Mouse (Mus musculus) liver, adult 2 months (tissue): ENCODE measurements at regions not wholly inside any gene's neighbourhood (a gene's known extent, or its start where the extent isn't known, plus 50 kb on each side); places are given as distances from the start of the nearest gene placed in this dataset.

Source experiments
- DNase-seq: peaks from one replicate; pipeline ENCODE4 v3.0.0-alpha.2; 2011; ENCODE audit warnings: low read depth, low spot score; ENCODE audit errors: extremely low read depth
- H3K27ac ChIP-seq: fragments of 200-500 bp; replicated peaks from 2 replicates; pipeline ENCODE4 v1.5.1; 2012; ENCODE audit warnings: low read depth, mild to moderate bottlenecking, control low read depth, inconsistent platforms, low read length; ENCODE audit not compliant: insufficient read depth
- H3K27me3 ChIP-seq: fragments of 200-500 bp; 2 replicates; pipeline ENCODE4 v1.6.1; 2012; ENCODE audit warnings: mild to moderate bottlenecking, moderate library complexity, low read length, inconsistent platforms; ENCODE audit not compliant: control insufficient read depth, insufficient read depth
- H3K36me3 ChIP-seq: fragments of 200-500 bp; 2 replicates; pipeline ENCODE4 v1.6.1; 2012; ENCODE audit warnings: low read length, inconsistent platforms; ENCODE audit not compliant: control insufficient read depth, insufficient read depth
- H3K4me1 ChIP-seq: fragments of 200-500 bp; 2 replicates; pipeline ENCODE4 v1.6.1; 2011; ENCODE audit warnings: low read length; ENCODE audit not compliant: control insufficient read depth, insufficient read depth
- H3K4me3 ChIP-seq: fragments of 200-500 bp; 2 replicates; pipeline ENCODE4 v1.5.1; 2011; ENCODE audit warnings: low read depth, mild to moderate bottlenecking, control low read depth, low read length, moderate library complexity; ENCODE audit not compliant: insufficient read depth
- H3K79me2 ChIP-seq: fragments of 200-500 bp; 2 replicates; pipeline ENCODE4 v1.6.1; 2012; ENCODE audit warnings: inconsistent platforms, mild to moderate bottlenecking, low read length, moderate library complexity; ENCODE audit not compliant: control insufficient read depth, insufficient read depth
- H3K9ac ChIP-seq: fragments of 200-500 bp; 2 replicates; pipeline ENCODE4 v1.6.1; 2012; ENCODE audit warnings: low read depth, mild to moderate bottlenecking, control low read depth, inconsistent platforms, low read length
- CTCF ChIP-seq: fragments of 200-500 bp; IDR thresholded peaks from 2 replicates; pipeline ENCODE4 v1.5.1; 2011; ENCODE audit warnings: low read depth, low read length, control low read depth
- POLR2A ChIP-seq: fragments of 200-500 bp; IDR thresholded peaks from 2 replicates; pipeline ENCODE4 v1.6.1; 2011; ENCODE audit warnings: low read length, control low read depth; ENCODE audit not compliant: insufficient read depth; ENCODE audit errors: extremely low read depth
- WGBS: fragments of 180-500 bp; shearing (Covaris S2); methylation state at CpG from one replicate; pipeline ENCODE4 v1.1.7; 2018; 5-methylcytosine and 5-hydroxymethylcytosine counted together

DNA sequence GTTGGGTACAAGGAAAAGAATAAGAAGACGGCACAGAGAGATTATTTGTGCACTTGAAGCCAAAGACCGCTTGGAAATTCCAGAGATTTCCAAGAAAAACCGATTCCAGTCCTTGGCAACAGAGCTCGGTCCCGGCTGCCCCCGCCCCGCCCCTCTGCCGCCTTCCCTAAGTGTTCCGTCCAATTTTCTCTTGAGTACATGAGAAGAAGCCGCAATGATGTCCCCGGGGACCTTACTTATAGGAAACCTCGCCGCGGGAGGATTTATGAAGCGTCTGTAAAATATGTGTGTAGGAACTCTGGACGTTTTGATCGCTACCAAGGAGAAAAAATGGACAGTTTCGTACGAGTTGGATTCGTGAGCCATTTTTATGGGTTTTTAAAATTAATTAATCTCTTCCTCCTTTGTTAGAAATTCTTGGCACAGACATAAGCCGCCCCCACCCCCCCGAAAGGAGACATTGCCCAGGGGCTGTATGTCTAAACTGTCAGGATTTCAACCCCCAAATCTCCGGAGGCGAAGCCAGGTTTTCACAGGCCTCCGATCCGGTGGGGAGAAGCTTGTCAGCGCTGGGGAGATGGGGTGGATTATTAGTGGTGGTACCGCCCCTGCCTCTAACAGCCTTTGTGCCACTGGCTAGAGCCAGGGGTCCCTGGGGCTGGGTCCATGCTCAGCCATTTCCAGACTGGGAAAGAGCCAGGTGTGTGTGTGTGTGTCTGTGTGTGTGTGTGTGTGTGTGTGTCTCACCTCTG, 83.1 kb downstream of the 2410131K14Rik start:
- H3K36me3 ChIP-seq: no peaks in the 10 kb centered on the region
- H3K27me3 ChIP-seq: peaks cover 21% of the 10 kb centered on the region
- H3K79me2 ChIP-seq: no peaks in the 10 kb centered on the region
- peaks cover 8% of the 10 kb centered on the region for H3K4me1 ChIP-seq
- no peak overlapping the region for H3K9ac ChIP-seq
- 26% methylated on average over 28 of the region's 28 CpGs for WGBS
- DNase-seq: no peak
- TF ChIP-seq CTCF: no peak
- TF ChIP-seq POLR2A: no peak
- H3K4me3 ChIP-seq: no peak overlapping the region
- H3K27ac ChIP-seq: no peak overlapping the region

- TF ChIP-seq CTCF (no peak), POLR2A (no peak)
- Histone ChIP-seq H3K9ac (no peak overlapping the region), H3K36me3 (no peaks in the 10 kb centered on the region), H3K4me1 (peaks cover 8% of the 10 kb centered on the region), H3K27me3 (peaks cover 21% of the 10 kb centered on the region), H3K4me3 (no peak overlapping the region), H3K79me2 (no peaks in the 10 kb centered on the region), H3K27ac (no peak overlapping the region)
- DNase-seq: no peak
- WGBS: 84% methylated on average over 5 of the region's 5 CpGs
These were observed 84.1 kb downstream of the 2410131K14Rik start for GRCm38 (mm10) chr5:118329143-118329542.

GRCm38 (mm10) chr5:118331286-118331607, 86.2 kb downstream of the 2410131K14Rik start:
- Histone ChIP-seq H3K79me2 (no peaks in the 10 kb centered on the region), H3K4me1 (peaks cover 8% of the 10 kb centered on the region), H3K27ac (no peak overlapping the region), H3K9ac (no peak overlapping the region), H3K4me3 (no peak overlapping the region), H3K27me3 (peaks cover 18% of the 10 kb centered on the region), H3K36me3 (no peaks in the 10 kb centered on the region)
- WGBS: 36% methylated on average over 14 of the region's 14 CpGs
- DNase-seq: no peak
- TF ChIP-seq POLR2A (no peak), CTCF (no peak)

- peak; percentile 28 for DNase-seq
- WGBS: 2% methylated on average over 32 of the region's 32 CpGs
- H3K27ac ChIP-seq: no peak overlapping the region; the same call in 1 of the 2 replicates
- TF ChIP-seq CTCF (peak; percentile 77), POLR2A (no peak)
- H3K9ac ChIP-seq: peak overlapping the region; percentile 36; the same call in 1 of the 2 replicates
- H3K4me3 ChIP-seq: peak overlapping the region; percentile 34; the same call in 1 of the 2 replicates
- H3K36me3 ChIP-seq: no peaks in the 10 kb centered on the region
- no peaks in the 10 kb centered on the region for H3K79me2 ChIP-seq
- peaks cover 18% of the 10 kb centered on the region for H3K27me3 ChIP-seq
- H3K4me1 ChIP-seq: peaks cover 8% of the 10 kb centered on the region
These were observed 86.8 kb downstream of the 2410131K14Rik start for GRCm38 (mm10) chr5:118331608-118332394.

- H3K79me2 ChIP-seq: no peaks in the 10 kb centered on the region
- DNase-seq: no peak
- H3K36me3 ChIP-seq: no peaks in the 10 kb centered on the region
- H3K4me3 ChIP-seq: no peak overlapping the region
- TF ChIP-seq CTCF (no peak), POLR2A (no peak)
- peaks cover 6% of the 10 kb centered on the region; the same call in 1 of the 2 replicates for H3K4me1 ChIP-seq
- WGBS: 90% methylated on average over 2 of the region's 2 CpGs
- peaks cover 12% of the 10 kb centered on the region for H3K27me3 ChIP-seq
- no peak overlapping the region for H3K27ac ChIP-seq
- H3K9ac ChIP-seq: no peak overlapping the region
These were observed 89.0 kb downstream of the 2410131K14Rik start for GRCm38 (mm10) chr5:118334054-118334453.
